Mouse (Mus musculus): ENCODE measurements at regions not wholly inside any gene's neighbourhood (a gene's known extent, or its start where the extent isn't known, plus 50 kb on each side); places are given as distances from the start of the nearest gene placed in this dataset.

DNA sequence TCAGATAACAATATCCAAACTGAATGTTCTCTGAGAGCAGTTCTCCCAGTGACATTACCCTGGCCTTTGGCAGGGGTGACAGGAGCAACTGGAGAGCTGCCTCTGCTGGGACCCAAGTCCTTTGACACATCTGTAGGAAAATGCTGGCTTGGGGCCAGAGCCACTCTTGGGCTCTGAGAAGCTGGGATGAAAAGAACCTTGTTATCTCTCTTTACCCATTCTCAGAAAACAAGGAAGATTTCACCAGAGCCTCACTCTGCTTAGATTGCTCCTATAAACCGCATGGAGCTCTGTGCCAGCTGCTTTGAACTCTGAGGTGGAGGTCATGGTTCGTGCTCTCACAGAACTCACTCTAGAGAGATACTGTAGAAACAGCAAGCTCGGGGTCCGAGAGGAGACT lies 71.7 kb upstream of the Jak1 start:
- Histone ChIP-seq H3K9me3 (no peaks in the 10 kb centered on the region), H3K36me3 (no peaks in the 10 kb centered on the region), H3K4me2 (replicated peaks) (no peak overlapping the region), H3K9ac (no peak overlapping the region), H3K4me1 (replicated peaks) (no peaks in the 10 kb centered on the region; the same call in 1 of the 2 replicates), H3K27me3 (replicated peaks) (no peaks in the 10 kb centered on the region), H3K27ac (no peak overlapping the region), H3K4me3 (replicated peaks) (no peak overlapping the region)
- 31% methylated on average over 4 of the region's 4 CpGs for WGBS
- ATAC-seq = no peak

DNA sequence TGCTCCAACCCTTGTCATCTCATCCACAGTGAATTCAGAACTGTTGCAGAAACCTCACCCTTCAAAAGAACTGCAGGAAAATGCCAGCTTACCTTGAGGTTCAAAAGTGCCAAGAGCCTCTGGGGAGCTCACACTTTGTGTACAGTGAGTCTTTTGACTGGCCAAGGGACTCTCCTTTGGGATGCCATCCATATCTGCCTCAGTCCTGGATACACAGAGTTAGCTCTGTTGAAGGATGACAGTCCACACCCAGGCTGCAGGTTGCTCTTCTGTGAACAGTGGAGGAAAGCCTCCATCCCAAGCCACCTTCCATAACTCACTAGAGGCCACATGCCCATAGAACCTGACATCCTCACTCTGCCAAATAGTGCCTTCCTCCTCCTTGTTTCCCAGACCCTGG lies 71.3 kb upstream of the Jak1 start:
- Histone ChIP-seq H3K9ac (no peak overlapping the region), H3K4me1 (replicated peaks) (no peaks in the 10 kb centered on the region; the same call in 1 of the 2 replicates), H3K4me3 (replicated peaks) (no peak overlapping the region), H3K4me2 (replicated peaks) (no peak overlapping the region), H3K9me3 (no peaks in the 10 kb centered on the region), H3K36me3 (no peaks in the 10 kb centered on the region), H3K27ac (no peak overlapping the region), H3K27me3 (replicated peaks) (no peaks in the 10 kb centered on the region)
- no peak for ATAC-seq

DNA sequence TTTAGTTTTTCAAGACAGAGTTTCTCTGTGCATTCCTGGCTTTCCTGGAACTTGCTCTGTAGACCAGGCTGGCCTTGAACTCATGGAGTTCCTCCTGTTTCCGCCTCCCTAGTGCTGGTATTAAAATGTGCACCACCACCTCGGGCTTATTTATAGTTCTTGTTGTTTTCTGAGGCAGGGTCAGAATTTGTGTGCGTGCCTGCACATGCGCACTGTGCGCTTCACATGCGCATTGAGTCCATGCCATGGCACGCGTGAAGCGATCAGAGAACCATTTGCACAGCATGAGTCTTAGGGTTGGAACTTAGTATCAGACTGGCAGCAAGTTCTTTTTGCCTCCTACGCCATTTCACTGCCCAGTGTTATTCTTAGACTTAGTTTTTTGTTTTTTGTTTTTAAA lies 68.8 kb upstream of the Jak1 start:
- WGBS = 95% methylated on average over 10 of the region's 10 CpGs
- no peak overlapping the region for H3K27ac ChIP-seq
- no peak for ATAC-seq

DNA sequence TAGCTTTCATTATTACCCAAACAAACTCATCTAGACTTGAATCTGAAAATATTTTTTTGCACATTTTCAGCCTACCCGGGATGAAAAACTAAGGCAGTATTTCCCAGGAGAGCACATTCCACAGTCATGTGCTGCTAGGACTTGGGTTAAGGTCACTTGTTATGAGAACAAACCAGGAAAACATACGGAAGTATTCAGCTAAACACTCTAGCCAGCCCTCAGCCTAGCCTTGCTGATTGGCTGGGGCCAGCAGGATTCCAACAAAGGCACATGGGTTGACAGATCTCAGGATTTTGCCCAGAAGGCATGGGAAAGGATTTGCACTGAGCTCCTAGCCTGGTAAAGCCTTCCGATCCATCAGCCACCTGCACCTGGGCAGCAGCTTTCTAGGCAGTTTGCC lies 68.0 kb upstream of the Jak1 start:
- H3K9ac ChIP-seq = no peak overlapping the region
- WGBS = 58% methylated on average over 3 of the region's 3 CpGs
- H3K4me3 ChIP-seq (replicated peaks) = no peak overlapping the region
- no peak overlapping the region for H3K4me2 ChIP-seq (replicated peaks)
- H3K27ac ChIP-seq = no peak overlapping the region
- no peaks in the 10 kb centered on the region for H3K27me3 ChIP-seq (replicated peaks)
- no peaks in the 10 kb centered on the region for H3K36me3 ChIP-seq
- H3K9me3 ChIP-seq = no peaks in the 10 kb centered on the region
- ATAC-seq = no peak
- H3K4me1 ChIP-seq (replicated peaks) = peaks cover 4% of the 10 kb centered on the region; the same call in 1 of the 2 replicates

More for the DNA sequence above, 68.8 kb upstream of the Jak1 start:
- Histone ChIP-seq H3K27me3 (replicated peaks) (no peaks in the 10 kb centered on the region), H3K4me1 (replicated peaks) (peaks cover 4% of the 10 kb centered on the region; the same call in 1 of the 2 replicates), H3K9ac (no peak overlapping the region), H3K9me3 (no peaks in the 10 kb centered on the region), H3K36me3 (no peaks in the 10 kb centered on the region), H3K4me2 (replicated peaks) (no peak overlapping the region), H3K4me3 (replicated peaks) (no peak overlapping the region)

DNA sequence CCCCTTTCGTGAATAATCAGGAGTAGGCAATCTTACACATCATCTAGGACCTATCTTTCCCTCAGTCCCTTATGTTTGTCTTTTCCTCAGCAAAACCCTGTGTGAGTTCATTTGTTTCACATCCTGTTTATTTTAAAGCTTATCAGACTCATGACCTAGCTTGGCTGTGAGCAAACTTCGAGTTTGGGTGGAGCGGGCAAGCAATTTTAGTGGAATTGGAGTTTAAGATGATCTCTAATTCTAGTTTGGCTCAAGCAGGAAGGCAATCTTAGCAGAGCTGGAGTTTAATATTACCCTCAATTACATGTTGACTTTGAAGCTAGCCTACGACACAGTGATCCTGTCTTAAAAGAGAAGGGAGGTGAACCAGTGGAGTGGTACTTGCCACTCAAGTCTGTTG lies 66.1 kb upstream of the Jak1 start:
- no peak for ATAC-seq

DNA sequence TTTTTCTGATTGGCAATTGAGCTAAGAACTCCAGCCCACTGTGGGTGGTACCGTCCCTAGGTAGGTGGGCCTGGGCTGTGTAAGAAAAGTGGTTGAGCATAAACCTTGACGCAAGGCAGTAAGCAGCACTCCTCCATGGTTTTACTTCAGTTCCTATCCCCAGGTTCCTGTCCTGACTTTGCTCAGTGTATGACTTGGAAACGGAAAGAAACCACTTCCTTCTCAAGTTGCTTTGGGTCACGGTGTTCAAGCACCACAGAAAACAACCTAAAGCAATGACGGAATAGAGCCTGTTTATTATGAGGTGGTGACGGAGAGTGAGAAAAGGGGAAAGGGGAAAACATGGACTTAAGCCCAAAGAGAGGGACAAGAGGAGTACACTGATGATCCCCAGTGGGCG lies 64.0 kb upstream of the Jak1 start:
- WGBS = 82% methylated on average over 7 of the region's 7 CpGs
- Histone ChIP-seq H3K27me3 (replicated peaks) (no peaks in the 10 kb centered on the region), H3K36me3 (no peaks in the 10 kb centered on the region), H3K27ac (no peak overlapping the region), H3K4me2 (replicated peaks) (no peak overlapping the region), H3K4me3 (replicated peaks) (no peak overlapping the region), H3K9me3 (no peaks in the 10 kb centered on the region), H3K4me1 (replicated peaks) (peaks cover 4% of the 10 kb centered on the region; the same call in 1 of the 2 replicates), H3K9ac (no peak overlapping the region)
- no peak for ATAC-seq

More for the DNA sequence above, 66.1 kb upstream of the Jak1 start:
- 42% methylated on average over 4 of the region's 4 CpGs for WGBS
- H3K36me3 ChIP-seq = no peaks in the 10 kb centered on the region
- no peak overlapping the region for H3K4me2 ChIP-seq (replicated peaks)
- no peak overlapping the region for H3K4me3 ChIP-seq (replicated peaks)
- H3K9ac ChIP-seq = no peak overlapping the region
- no peaks in the 10 kb centered on the region for H3K27me3 ChIP-seq (replicated peaks)
- H3K4me1 ChIP-seq (replicated peaks) = peaks cover 4% of the 10 kb centered on the region; the same call in 1 of the 2 replicates
- no peak overlapping the region for H3K27ac ChIP-seq
- H3K9me3 ChIP-seq = no peaks in the 10 kb centered on the region

DNA sequence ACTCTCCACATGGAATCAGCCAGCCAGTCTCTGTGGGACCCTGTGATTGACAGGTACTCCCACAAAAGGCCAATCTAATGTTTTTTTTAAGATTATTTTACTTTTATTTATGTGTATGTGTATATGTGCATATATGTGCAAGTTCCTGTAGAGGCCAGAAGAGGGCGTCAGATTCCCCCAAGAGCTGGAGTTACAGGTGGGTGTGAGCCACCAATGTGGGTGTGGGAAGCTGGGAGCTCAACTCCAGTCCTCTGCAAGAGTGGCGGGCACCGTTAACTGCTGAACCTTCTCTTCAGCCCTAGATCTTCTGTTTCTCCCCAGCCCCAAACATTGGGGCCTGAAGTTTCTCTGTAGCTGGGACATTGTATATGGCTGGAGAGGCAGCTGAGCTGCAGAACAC lies 61.0 kb upstream of the Jak1 start:
- no peak overlapping the region for H3K4me2 ChIP-seq (replicated peaks)
- no peak overlapping the region for H3K9ac ChIP-seq
- 81% methylated on average over 3 of the region's 3 CpGs for WGBS
- no peak overlapping the region for H3K27ac ChIP-seq
- no peak overlapping the region for H3K4me3 ChIP-seq (replicated peaks)
- ATAC-seq = no peak
- H3K4me1 ChIP-seq (replicated peaks) = peaks cover 4% of the 10 kb centered on the region; the same call in 1 of the 2 replicates
- H3K27me3 ChIP-seq (replicated peaks) = no peaks in the 10 kb centered on the region
- no peaks in the 10 kb centered on the region for H3K36me3 ChIP-seq
- H3K9me3 ChIP-seq = no peaks in the 10 kb centered on the region

DNA sequence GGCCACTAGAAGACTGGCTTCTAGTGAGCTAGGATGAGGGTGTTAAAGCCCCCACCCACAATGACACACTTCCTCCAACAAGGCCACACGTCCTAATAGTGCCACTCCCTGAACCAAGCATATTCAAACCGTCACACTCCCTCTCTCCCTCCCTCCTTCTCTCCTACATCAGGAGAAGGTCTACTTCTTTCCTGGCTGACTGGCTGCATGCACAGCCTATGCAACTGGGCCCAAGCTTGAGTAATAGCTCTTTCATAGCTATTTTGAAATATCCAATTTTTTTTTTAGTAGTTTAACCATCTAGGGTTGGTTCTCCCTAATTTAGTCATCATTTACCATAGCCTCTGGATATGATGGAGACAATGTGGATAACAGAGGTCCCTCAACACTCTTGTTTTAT lies 56.6 kb upstream of the Jak1 start:
- WGBS = 81% methylated on average over 2 of the region's 2 CpGs

DNA sequence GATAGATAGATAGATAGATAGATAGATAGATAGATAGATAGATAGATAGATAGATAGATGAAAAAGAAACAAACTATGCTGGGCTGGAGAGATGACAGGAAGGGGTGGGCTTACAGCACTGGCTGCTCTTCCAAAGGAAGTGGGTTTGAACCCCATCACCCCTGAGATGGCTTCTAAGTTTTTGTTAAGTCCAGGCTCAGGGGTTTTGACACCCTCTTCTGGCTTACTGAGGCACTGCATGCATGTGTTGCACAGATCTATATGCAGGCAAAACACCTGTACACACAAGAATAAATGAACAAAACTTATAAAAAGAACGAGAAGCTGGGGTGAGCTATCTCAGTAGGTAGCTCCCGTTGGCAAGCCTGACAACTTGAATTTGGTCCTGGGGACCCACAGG lies 55.5 kb upstream of the Jak1 start:
- H3K4me1 ChIP-seq (replicated peaks) = no peaks in the 10 kb centered on the region
- H3K27ac ChIP-seq = no peak overlapping the region
- WGBS = 77% methylated on average over 2 of the region's 2 CpGs
- H3K36me3 ChIP-seq = no peaks in the 10 kb centered on the region
- H3K4me3 ChIP-seq (replicated peaks) = no peak overlapping the region
- no peaks in the 10 kb centered on the region for H3K9me3 ChIP-seq
- H3K4me2 ChIP-seq (replicated peaks) = no peak overlapping the region
- no peak overlapping the region for H3K9ac ChIP-seq
- H3K27me3 ChIP-seq (replicated peaks) = no peaks in the 10 kb centered on the region
- ATAC-seq = no peak

More for the DNA sequence above, 56.6 kb upstream of the Jak1 start:
- ATAC-seq = no peak
- H3K4me3 ChIP-seq (replicated peaks) = no peak overlapping the region
- H3K9ac ChIP-seq = no peak overlapping the region
- H3K27ac ChIP-seq = no peak overlapping the region
- H3K27me3 ChIP-seq (replicated peaks) = no peaks in the 10 kb centered on the region
- no peaks in the 10 kb centered on the region for H3K4me1 ChIP-seq (replicated peaks)
- H3K36me3 ChIP-seq = no peaks in the 10 kb centered on the region
- H3K4me2 ChIP-seq (replicated peaks) = no peak overlapping the region
- no peaks in the 10 kb centered on the region for H3K9me3 ChIP-seq

DNA sequence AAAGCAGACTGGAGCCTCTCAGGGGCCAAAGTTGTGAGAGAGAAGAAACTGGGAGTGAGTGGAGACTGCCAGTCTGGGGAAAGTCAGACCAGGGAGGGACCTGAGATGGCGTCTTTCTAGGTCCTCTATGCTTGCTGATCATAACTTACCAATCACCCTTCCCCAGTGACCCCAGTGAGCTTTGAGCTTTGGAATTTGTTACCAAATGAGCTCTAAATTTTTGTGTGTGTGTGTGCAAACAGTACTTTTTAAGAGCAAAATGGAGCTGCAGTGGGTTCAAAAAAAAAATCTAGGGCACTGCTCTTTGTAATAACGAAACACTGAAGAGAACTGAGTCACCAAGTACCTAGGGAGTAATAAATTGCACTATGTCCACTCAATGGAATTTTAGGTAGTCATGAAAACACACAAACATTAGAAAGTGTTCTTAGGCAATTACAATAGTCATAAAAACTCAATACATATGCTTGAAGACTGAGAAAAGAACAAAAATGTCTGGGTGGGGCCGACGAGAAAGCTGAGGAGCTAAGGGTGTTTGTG lies 54.7 kb upstream of the Jak1 start:
- Histone ChIP-seq H3K9ac (no peak overlapping the region), H3K4me2 (replicated peaks) (no peak overlapping the region), H3K4me3 (replicated peaks) (no peak overlapping the region), H3K27ac (no peak overlapping the region), H3K27me3 (replicated peaks) (no peaks in the 10 kb centered on the region), H3K36me3 (no peaks in the 10 kb centered on the region), H3K4me1 (replicated peaks) (no peaks in the 10 kb centered on the region), H3K9me3 (no peaks in the 10 kb centered on the region)
- 77% methylated on average over 4 of the region's 4 CpGs for WGBS
- ATAC-seq = no peak

DNA sequence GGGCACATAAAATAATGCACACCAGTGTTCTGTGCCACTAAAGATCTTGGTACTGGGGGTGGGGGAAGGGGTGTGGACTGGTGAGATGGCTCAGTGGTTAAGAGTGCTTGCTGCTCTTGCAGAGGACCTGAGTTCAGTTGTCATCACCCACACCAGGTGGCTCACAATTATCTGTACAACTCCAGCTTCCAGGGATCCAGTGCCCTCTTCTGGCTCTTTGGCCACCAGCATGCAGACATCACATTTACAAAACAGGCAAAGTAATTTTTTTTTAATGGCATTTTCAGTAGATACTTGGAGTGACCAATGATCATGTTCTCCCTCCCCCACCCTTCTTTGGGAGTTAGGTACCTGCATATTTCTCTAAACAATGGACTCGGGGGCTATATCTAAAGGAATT lies 53.8 kb upstream of the Jak1 start:
- Histone ChIP-seq H3K4me2 (replicated peaks) (no peak overlapping the region), H3K4me3 (replicated peaks) (no peak overlapping the region), H3K4me1 (replicated peaks) (no peaks in the 10 kb centered on the region), H3K9me3 (no peaks in the 10 kb centered on the region), H3K36me3 (no peaks in the 10 kb centered on the region), H3K27ac (no peak overlapping the region), H3K27me3 (replicated peaks) (no peaks in the 10 kb centered on the region), H3K9ac (no peak overlapping the region)
- 84% methylated on average over 1 of the region's 1 CpGs for WGBS
- no peak for ATAC-seq

DNA sequence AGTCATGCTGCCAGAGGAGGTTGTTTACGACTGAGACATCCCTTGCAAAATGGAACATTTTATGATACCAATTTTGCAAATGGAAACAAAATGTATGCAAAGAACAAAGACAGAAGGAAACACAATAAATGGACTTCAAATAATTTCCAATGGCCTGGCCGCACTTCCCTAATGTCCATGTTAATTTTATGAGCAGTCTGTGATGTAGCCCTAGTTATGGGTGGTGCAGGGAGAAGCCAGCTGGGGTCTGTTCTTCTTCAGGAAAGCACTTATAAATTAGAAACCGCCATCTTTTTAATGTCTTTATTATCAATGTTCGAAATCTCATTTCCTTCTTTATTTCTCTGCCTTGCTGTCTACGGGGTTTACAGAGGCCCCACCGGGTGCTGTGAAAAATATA lies 51.0 kb upstream of the Jak1 start:
- H3K27me3 ChIP-seq (replicated peaks) = no peaks in the 10 kb centered on the region
- H3K27ac ChIP-seq = no peak overlapping the region
- no peaks in the 10 kb centered on the region for H3K4me1 ChIP-seq (replicated peaks)
- no peaks in the 10 kb centered on the region for H3K36me3 ChIP-seq
- H3K4me2 ChIP-seq (replicated peaks) = no peak overlapping the region
- H3K4me3 ChIP-seq (replicated peaks) = no peak overlapping the region
- no peak for ATAC-seq
- no peak overlapping the region for H3K9ac ChIP-seq
- H3K9me3 ChIP-seq = no peaks in the 10 kb centered on the region
- WGBS = 62% methylated on average over 6 of the region's 6 CpGs
